Mouse (Mus musculus) kidney, adult 2 months (tissue): ENCODE measurements around the gene Wap. TPM values are rescaled to one million over a fixed set of nuclear protein-coding genes. Genes with fewer than 3 reads are reported as not detected.

Experiments
- DNase-seq: peaks from one replicate; pipeline ENCODE4 v3.0.0; 2021
- H3K27ac ChIP-seq: fragments of 200-500 bp; 2 replicates; pipeline ENCODE4 v1.5.1; 2012; ENCODE audit warnings: low read depth, low read length, control low read depth, inconsistent platforms; ENCODE audit not compliant: insufficient read depth
- H3K27me3 ChIP-seq: fragments of 200-500 bp; replicated peaks from 2 replicates; pipeline ENCODE4 v1.6.1; 2012; ENCODE audit warnings: mild to moderate bottlenecking, moderate library complexity, low read length, inconsistent platforms; ENCODE audit not compliant: control insufficient read depth, insufficient read depth
- H3K36me3 ChIP-seq: fragments of 200-500 bp; 2 replicates; pipeline ENCODE4 v1.6.1; 2012; ENCODE audit warnings: mild to moderate bottlenecking, moderate library complexity, low read length, inconsistent platforms; ENCODE audit not compliant: control insufficient read depth, insufficient read depth
- H3K4me1 ChIP-seq: fragments of 200-500 bp; 2 replicates; pipeline ENCODE4 v1.6.1; 2011; ENCODE audit warnings: low read length; ENCODE audit not compliant: control insufficient read depth, insufficient read depth
- H3K4me3 ChIP-seq: fragments of 200-500 bp; 2 replicates; pipeline ENCODE4 v1.5.1; 2011; ENCODE audit warnings: mild to moderate bottlenecking, low read depth, low read length, control low read depth; ENCODE audit not compliant: insufficient read depth
- CTCF ChIP-seq: fragments of 200-500 bp; conservative IDR thresholded peaks from 2 replicates; pipeline ENCODE4 v1.5.1; 2011; ENCODE audit warnings: low read depth, mild to moderate bottlenecking, control low read depth, low read length, moderate library complexity, mixed read lengths; ENCODE audit not compliant: insufficient read depth, insufficient read length
- POLR2A ChIP-seq: fragments of 200-500 bp; IDR thresholded peaks from one replicate; pipeline ENCODE4 v1.6.1; 2011; ENCODE audit warnings: low read depth, low read length, control low read depth
- WGBS: fragments of 180-500 bp; shearing (Covaris S2); methylation state at CpG from one replicate; pipeline ENCODE4 v1.1.7; 2018; 5-methylcytosine and 5-hydroxymethylcytosine counted together
- polyA plus RNA-seq: library from polyadenylated mRNA; depleted of rRNA; stranded (reverse); fragments of >200 nt; gene quantifications from 2 replicates; pipeline ENCODE4 v1.2.3, GENCODE M21; 2012

Wap gene
- polyA plus RNA-seq, 1 experiment = not detected

GRCm38 (mm10) chr11:6629655-6630054 lies 8.8 kb downstream of the Wap start:
- TF ChIP-seq CTCF (peak; percentile 32; the same call in 1 of the 2 replicates), POLR2A (no peak)
- Histone ChIP-seq H3K27me3 (no peaks in the 10 kb centered on the region), H3K4me1 (peaks cover 8% of the 10 kb centered on the region; the same call in 1 of the 2 replicates), H3K27ac (no peak overlapping the region), H3K4me3 (no peak overlapping the region), H3K36me3 (no peaks in the 10 kb centered on the region)
- peak; percentile 26 for DNase-seq

GRCm38 (mm10) chr11:6628568-6628967 lies 9.9 kb downstream of the Wap start:
- peak; percentile 57 for DNase-seq
- Histone ChIP-seq H3K36me3 (no peaks in the 10 kb centered on the region), H3K27ac (no peak overlapping the region), H3K27me3 (no peaks in the 10 kb centered on the region), H3K4me1 (peaks cover 10% of the 10 kb centered on the region; the same call in 1 of the 2 replicates), H3K4me3 (no peak overlapping the region)
- 12% methylated on average over 4 of the region's 4 CpGs for WGBS
- TF ChIP-seq CTCF = peak; percentile 64
- TF ChIP-seq POLR2A = no peak

GRCm38 (mm10) chr11:6627731-6628130 lies 10.7 kb downstream of the Wap start:
- TF ChIP-seq CTCF (no peak), POLR2A (no peak)
- peaks cover 1% of the 10 kb centered on the region; the same call in 1 of the 2 replicates for H3K36me3 ChIP-seq
- H3K4me3 ChIP-seq = no peak overlapping the region
- peaks cover 10% of the 10 kb centered on the region; the same call in 1 of the 2 replicates for H3K4me1 ChIP-seq
- no peak for DNase-seq
- H3K27ac ChIP-seq = no peak overlapping the region
- WGBS = 83% methylated on average over 4 of the region's 4 CpGs
- H3K27me3 ChIP-seq = no peaks in the 10 kb centered on the region

GRCm38 (mm10) chr11:6626388-6626772 lies 12.1 kb downstream of the Wap start:
- no peak for TF ChIP-seq POLR2A
- TF ChIP-seq CTCF = no peak
- Histone ChIP-seq H3K4me1 (peaks cover 10% of the 10 kb centered on the region; the same call in 1 of the 2 replicates), H3K36me3 (peaks cover 1% of the 10 kb centered on the region; the same call in 1 of the 2 replicates), H3K27ac (peak overlapping the region; percentile 91), H3K27me3 (no peaks in the 10 kb centered on the region), H3K4me3 (peak overlapping the region; percentile 94)
- DNase-seq = no peak
- 9% methylated on average over 16 of the region's 16 CpGs for WGBS

- H3K4me1 ChIP-seq = peaks cover 10% of the 10 kb centered on the region; the same call in 1 of the 2 replicates
- peak; percentile 76 for TF ChIP-seq POLR2A
- no peak for TF ChIP-seq CTCF
- peak within 1 kb of the TSS; percentile 92 for H3K27ac ChIP-seq
- H3K36me3 ChIP-seq = peaks cover 3% of the 10 kb centered on the region; the same call in 1 of the 2 replicates
- under 1% methylated on average over 66 of the region's 66 CpGs for WGBS
- H3K27me3 ChIP-seq = no peaks in the 10 kb centered on the region
- H3K4me3 ChIP-seq = peak within 1 kb of the TSS; percentile 94
- DNase-seq = peak; percentile 96
These were observed 12.7 kb downstream of the Wap start, which contains the start of gene Tbrg4 for GRCm38 (mm10) chr11:6625478-6626387. Tbrg4 (minus strand) TSS chr11:6626067.

- DNase-seq = no peak
- Histone ChIP-seq H3K27me3 (no peaks in the 10 kb centered on the region), H3K4me3 (peak overlapping the region; percentile 94), H3K36me3 (peaks cover 5% of the 10 kb centered on the region), H3K4me1 (peaks cover 10% of the 10 kb centered on the region; the same call in 1 of the 2 replicates), H3K27ac (no peak overlapping the region)
- TF ChIP-seq POLR2A = no peak
- TF ChIP-seq CTCF = no peak
- WGBS = 54% methylated on average over 14 of the region's 14 CpGs
These were observed 13.6 kb downstream of the Wap start for GRCm38 (mm10) chr11:6624619-6625382.
